Mouse (Mus musculus): ENCODE data around the gene Gpr139.

- no peak for TF ChIP-seq CTCF (IDR thresholded peaks at IDR 0.05; ENCODE audit: borderline replicate concordance, insufficient read depth, low read length)
- TF ChIP-seq POLR2A (IDR thresholded peaks at IDR 0.05; ENCODE audit: low read depth, low read length), result no peak
Measured at GRCm38 (mm10) chr7:119181053-119181452, 3.4 kb downstream of the Gpr139 start.

Data from embryonic fibroblast, embryonic 13.5 days (primary cell).